Mouse (Mus musculus) small intestine, adult 2 months (tissue): ENCODE measurements around the gene Lclat1.

Experiments used
- CTCF ChIP-seq: fragments of 200-500 bp; IDR thresholded peaks from 2 replicates; pipeline ENCODE4 v1.5.1; 2012; ENCODE audit warnings: low read depth, mild to moderate bottlenecking, control low read depth, inconsistent platforms, low read length, moderate library complexity, mixed read lengths; ENCODE audit not compliant: insufficient replicate concordance, insufficient read length; ENCODE audit errors: extremely low read depth
- POLR2A ChIP-seq: fragments of 200-500 bp; IDR thresholded peaks from 2 replicates; pipeline ENCODE4 v1.6.1; 2012; ENCODE audit warnings: low read depth, mild to moderate bottlenecking, control low read depth, inconsistent platforms, low read length, moderate library complexity

DNA sequence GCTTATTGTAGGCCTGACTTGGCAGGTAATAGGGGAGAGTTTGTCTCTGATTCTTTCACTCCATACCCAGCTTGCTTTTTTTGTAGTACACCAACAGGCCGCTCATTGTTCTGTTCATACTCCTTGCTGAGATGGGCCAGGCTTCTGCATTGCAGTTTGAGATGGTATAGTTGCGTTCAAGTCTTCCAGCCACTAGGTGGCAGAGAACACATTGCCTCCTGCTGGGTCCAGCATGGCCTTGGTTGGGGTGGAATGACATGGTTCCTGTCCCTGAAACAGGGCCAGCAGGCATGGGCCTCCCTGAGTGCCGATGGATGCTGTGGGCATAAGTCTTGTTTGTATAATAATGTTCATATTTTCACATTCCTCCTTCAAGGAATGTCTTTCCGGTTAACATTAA is 170.0 kb downstream of the Lclat1 start:
- TF ChIP-seq CTCF (no peak; the same call in 1 of the 2 replicates), POLR2A (no peak)
